Mouse (Mus musculus): Measurements from ENCODE around the gene Naa80.

- TF ChIP-seq CTCF (conservative IDR thresholded peaks at IDR 0.05; ENCODE audit: insufficient read depth, insufficient read length, low read depth, low read length), result no peak
- no peak for TF ChIP-seq POLR2A (IDR thresholded peaks at IDR 0.05; ENCODE audit: low read depth, low read length)
Measured at GRCm38 (mm10) chr9:107539940-107540339, 38.7 kb upstream of the Naa80 start.
